Mouse (Mus musculus) cerebellum, adult 11-12 months (tissue): ENCODE measurements around the gene Arcn1.

Experiments used
- DNase-seq: peaks from one replicate; pipeline ENCODE4 v3.0.0; 2022

The Arcn1 gene

GRCm38 (mm10) chr9:44718937-44719631 is 48.6 kb downstream of the Arcn1 start:
- peak; percentile 78 for DNase-seq

- peak; percentile 95 for DNase-seq
Observed at GRCm38 (mm10) chr9:44717822-44718242, 49.8 kb downstream of the Arcn1 start.

- no peak for DNase-seq
Observed at GRCm38 (mm10) chr9:44716997-44717821, 50.4 kb downstream of the Arcn1 start.

GRCm38 (mm10) chr9:44715705-44716362 is 51.8 kb downstream of the Arcn1 start:
- DNase-seq = peak; percentile 46

GRCm38 (mm10) chr9:44715109-44715508 is 52.5 kb downstream of the Arcn1 start:
- peak; percentile 78 for DNase-seq

GRCm38 (mm10) chr9:44713574-44713973 is 54.1 kb downstream of the Arcn1 start:
- DNase-seq = peak; percentile 39

- DNase-seq = peak; percentile 42
Observed at GRCm38 (mm10) chr9:44713080-44713479, 54.6 kb downstream of the Arcn1 start.

GRCm38 (mm10) chr9:44711602-44712001 is 56.0 kb downstream of the Arcn1 start:
- no peak for DNase-seq

- DNase-seq = no peak
Observed at GRCm38 (mm10) chr9:44710213-44710612, 57.4 kb downstream of the Arcn1 start.

GRCm38 (mm10) chr9:44709600-44709999 is 58.0 kb downstream of the Arcn1 start:
- no peak for DNase-seq

GRCm38 (mm10) chr9:44708925-44709324 is 58.7 kb downstream of the Arcn1 start:
- DNase-seq = no peak

GRCm38 (mm10) chr9:44708429-44708765 is 59.2 kb downstream of the Arcn1 start:
- no peak for DNase-seq

- DNase-seq = peak; percentile 44
Observed at GRCm38 (mm10) chr9:44707749-44708428, 59.8 kb downstream of the Arcn1 start.

- DNase-seq = peak; percentile 27
Observed at GRCm38 (mm10) chr9:44699730-44700129, 67.9 kb downstream of the Arcn1 start.

GRCm38 (mm10) chr9:44699196-44699595 is 68.4 kb downstream of the Arcn1 start:
- peak; percentile 49 for DNase-seq

- peak; percentile 62 for DNase-seq
Observed at GRCm38 (mm10) chr9:44697866-44698265, 69.8 kb downstream of the Arcn1 start.

GRCm38 (mm10) chr9:44693071-44693470 is 74.6 kb downstream of the Arcn1 start:
- DNase-seq = peak; percentile 75

- peak; percentile 89 for DNase-seq
Observed at GRCm38 (mm10) chr9:44691671-44692520, 75.7 kb downstream of the Arcn1 start.
